Mouse (Mus musculus): ENCODE results near the gene Nol9. TPM values are rescaled to one million over a fixed set of nuclear protein-coding genes. Genes with fewer than 3 reads are reported as not detected.

The Nol9 gene
- total RNA-seq, 2 experiments from 2014 or later: 32.0 to 33.1 TPM

Other genes starting within 250 kb of the Nol9 start
- 100 to 1,000 TPM; 198 to 204 TPM for gene Camta1, start 177.4 kb upstream of the Nol9 start, total RNA-seq (2021)
- 10 to 100 TPM; 74.9 to 79.2 TPM for gene Dnajc11, start 105.6 kb upstream of the Nol9 start, total RNA-seq (2021)
- gene Thap3, start 50.3 kb upstream of the Nol9 start, total RNA-seq (2021): 10 to 100 TPM; 29.2 to 33.0 TPM
- gene Phf13, start 43.1 kb upstream of the Nol9 start, total RNA-seq (2021): 10 to 100 TPM; 20.6 to 21.2 TPM
- 1 to 10 TPM; 6.6 to 7.1 TPM for gene Klhl21, start 30.5 kb upstream of the Nol9 start, total RNA-seq (2021)
- gene Zbtb48, start 11.7 kb upstream of the Nol9 start, total RNA-seq (2021): 10 to 100 TPM; 17.4 to 17.6 TPM
- gene Tas1r1, start 753 bp upstream of the Nol9 start, total RNA-seq (2021): under 1 TPM; 0.56 to 0.83 TPM
- gene Plekhg5, start 33.2 kb downstream of the Nol9 start, total RNA-seq (2021): 10 to 100 TPM; 21.2 to 25.7 TPM
- gene Tnfrsf25, start 76.6 kb downstream of the Nol9 start, total RNA-seq (2021): 1 to 10 TPM; 2.3 to 2.6 TPM
- gene Espn, start 113.0 kb downstream of the Nol9 start, total RNA-seq (2021): under 1 TPM in 1 of 2 experiments, not detected in 1; 0.46 TPM
- gene Hes2, start 119.5 kb downstream of the Nol9 start, total RNA-seq (2021): not detected
- 100 to 1,000 TPM; 349 to 380 TPM for gene Acot7, start 138.8 kb downstream of the Nol9 start, total RNA-seq (2021)
- 10 to 100 TPM; 28.6 to 31.1 TPM for gene Gpr153, start 234.9 kb downstream of the Nol9 start, total RNA-seq (2021)

Data from left cerebral cortex, postnatal 4 days (tissue).